Mouse (Mus musculus): ENCODE results near the gene Tmc8.
A peak's percentile ranks its signal among the peaks of the same experiment; 100 is the strongest.

The Tmc8 gene

DNA sequence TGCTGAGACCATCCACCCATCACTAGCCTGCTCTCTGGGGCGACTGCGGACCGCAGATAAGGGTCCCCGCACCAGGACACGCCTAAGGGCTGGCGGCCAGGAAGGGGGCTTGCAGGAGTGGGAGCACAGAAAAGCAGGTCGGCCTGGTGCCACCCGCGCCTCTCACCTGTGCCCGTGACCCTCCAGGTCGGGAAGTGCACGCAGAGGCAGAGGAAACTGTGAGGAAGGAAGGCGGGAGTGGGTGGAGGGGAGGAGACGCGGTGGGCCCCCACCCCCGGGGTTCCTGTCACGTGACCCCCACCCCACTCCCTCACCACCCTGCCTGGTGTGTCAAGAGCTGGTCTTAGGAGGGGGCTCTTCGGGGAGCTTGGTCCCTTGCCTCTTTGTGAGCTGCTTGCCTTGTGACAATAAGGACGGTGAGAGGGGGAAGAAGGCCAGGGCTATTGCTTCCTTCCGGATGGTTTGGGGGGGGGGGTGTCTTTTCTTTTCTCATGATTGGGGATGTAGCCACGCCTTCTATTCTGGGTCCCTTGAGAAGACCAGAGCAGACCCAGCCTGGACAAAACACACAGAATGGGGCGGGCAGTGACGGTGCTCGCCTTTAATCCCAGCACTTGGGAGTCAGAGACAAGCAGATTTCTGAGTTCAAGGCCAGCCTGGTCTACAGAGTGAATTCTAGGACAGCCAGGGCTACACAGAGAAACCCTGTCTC is at the start of gene Tmc8, which contains the start of gene Tmc6:
Gene Tmc8 (plus strand): TSS at position 84 of the 712 bp plus-strand sequence.
Gene Tmc6 (minus strand): TSS at position 206 of the 712 bp plus-strand sequence.
- DNase-seq (ENCODE audit: low spot score in 2 of 2): no peak

- DNase-seq (ENCODE audit: low spot score in 2 of 2): no peak
Observed at GRCm38 (mm10) chr11:117736037-117736689, 45.7 kb upstream of the Tmc8 start.

GRCm38 (mm10) chr11:117738123-117738522 is 43.8 kb upstream of the Tmc8 start:
- no peak for DNase-seq (ENCODE audit: low spot score in 2 of 2)

DNA sequence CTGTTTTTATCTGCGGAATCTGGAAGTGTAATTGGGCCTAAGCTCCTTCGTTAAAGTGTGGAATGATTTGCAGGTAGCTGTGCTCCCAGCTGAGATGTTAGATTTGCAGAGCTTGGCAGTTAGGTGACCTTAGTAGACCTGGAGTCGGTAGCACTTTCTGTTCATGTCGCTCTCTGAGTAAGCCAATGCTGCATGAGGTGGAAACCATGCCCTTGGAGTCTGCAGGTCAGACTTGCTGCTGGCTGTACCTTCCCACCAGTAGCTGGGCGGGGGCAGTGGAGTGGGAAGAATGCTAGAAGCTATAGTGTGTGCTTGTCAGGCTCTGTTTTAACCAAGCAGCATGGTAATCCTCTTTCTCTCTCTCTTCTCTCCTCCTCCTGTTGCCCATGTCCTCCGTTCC is 40.7 kb upstream of the Tmc8 start:
- no peak for DNase-seq (ENCODE audit: low spot score in 2 of 2)

GRCm38 (mm10) chr11:117742243-117742642 is 39.6 kb upstream of the Tmc8 start:
- DNase-seq (ENCODE audit: low spot score in 2 of 2): no peak

DNA sequence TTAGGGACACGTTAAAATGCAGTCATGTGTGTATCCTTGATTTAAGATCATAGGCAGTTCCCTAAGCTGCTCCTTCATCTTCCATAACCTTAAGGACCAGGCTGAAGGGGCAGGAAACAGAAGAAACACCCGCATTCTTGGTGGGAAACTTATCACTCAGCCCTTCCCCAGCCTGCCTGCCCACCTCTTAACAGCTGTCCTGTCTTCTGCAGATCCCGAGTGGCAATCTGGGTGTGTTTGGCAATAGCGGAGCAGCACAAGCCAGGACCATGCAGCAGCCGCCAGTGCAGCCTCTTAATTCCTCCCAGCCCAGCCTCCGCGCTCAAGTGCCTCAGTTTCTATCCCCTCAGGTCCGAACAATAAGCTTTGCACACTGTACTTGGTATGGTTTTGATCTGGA is 39.2 kb upstream of the Tmc8 start:
- DNase-seq (ENCODE audit: low spot score in 2 of 2): no peak

DNA sequence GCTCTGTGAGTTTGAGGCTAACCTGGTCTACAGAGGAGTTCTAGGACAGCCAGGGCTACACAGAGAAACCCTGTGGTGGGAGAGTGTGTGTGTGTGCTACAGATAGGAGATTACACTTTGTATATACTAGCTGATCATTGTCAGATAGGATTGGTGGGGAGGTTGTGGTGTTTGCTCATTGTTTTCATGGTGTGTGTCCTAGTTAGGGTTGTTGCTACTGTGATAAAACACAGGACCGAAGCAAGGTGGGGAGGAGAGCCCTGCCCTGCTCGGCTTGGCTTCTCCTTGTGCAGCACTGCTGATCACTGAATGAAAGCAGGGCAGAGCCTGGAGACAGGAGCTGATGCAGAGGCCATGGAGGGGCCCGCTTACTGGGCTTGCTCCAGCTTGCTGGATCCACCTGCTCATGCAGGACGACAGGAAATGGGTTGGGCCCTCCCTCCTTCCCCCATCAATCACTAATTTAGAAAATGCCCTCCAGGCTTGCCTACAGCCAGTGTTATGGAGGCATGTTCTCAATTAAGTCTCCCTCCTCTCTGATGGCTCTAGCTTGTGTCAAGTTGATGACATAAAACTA is 38.3 kb upstream of the Tmc8 start:
- no peak for DNase-seq (ENCODE audit: low spot score in 2 of 2)

GRCm38 (mm10) chr11:117748628-117749027 is 33.2 kb upstream of the Tmc8 start:
- no peak for DNase-seq (ENCODE audit: low spot score in 2 of 2)

DNA sequence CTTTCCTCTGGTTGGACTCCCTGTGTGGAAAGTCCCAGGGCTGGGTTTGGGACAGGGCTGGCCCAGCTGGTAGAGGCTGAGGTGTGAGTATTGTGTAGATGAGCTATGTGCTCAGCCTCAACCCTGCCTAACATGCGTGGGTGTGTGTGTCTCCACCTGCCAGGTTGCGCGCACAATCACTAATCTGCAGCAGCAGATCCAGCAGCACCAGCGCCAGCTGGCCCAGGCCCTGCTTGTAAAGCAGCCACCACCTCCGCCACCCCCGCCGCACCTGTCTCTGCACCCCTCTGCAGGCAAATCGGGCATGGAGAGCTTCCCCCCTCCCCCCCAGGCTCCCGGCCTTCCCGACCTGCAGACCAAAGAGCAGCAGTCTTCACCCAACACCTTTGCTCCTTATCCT is 32.5 kb upstream of the Tmc8 start:
- peak; percentile 82 to 85 for DNase-seq (ENCODE audit: low spot score in 2 of 2)

DNA sequence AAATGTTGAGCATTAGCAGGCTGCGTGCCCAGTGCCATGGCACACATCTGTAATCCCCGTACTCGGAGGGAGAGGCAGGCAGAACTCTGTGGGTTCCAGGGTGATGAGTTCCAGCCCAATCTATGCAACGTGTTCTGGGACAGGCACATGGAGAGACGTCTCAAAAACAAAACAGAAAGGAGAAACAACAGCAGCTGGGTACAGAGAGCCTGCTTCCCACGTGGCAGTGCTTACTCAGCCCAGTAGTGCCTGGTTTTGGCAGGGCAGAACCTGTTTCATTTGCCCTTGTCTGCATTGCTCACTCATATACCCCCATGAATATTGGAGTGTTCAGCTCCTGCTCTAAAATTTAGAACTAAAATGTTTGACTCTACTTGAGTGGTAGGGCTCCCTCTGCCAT is 30.3 kb upstream of the Tmc8 start:
- no peak for DNase-seq (ENCODE audit: low spot score in 2 of 2)

GRCm38 (mm10) chr11:117755891-117756290 is 26.0 kb upstream of the Tmc8 start:
- DNase-seq (ENCODE audit: low spot score in 2 of 2): no peak

- no peak for DNase-seq (ENCODE audit: low spot score in 2 of 2)
Observed at GRCm38 (mm10) chr11:117759267-117759666, 22.6 kb upstream of the Tmc8 start.

DNA sequence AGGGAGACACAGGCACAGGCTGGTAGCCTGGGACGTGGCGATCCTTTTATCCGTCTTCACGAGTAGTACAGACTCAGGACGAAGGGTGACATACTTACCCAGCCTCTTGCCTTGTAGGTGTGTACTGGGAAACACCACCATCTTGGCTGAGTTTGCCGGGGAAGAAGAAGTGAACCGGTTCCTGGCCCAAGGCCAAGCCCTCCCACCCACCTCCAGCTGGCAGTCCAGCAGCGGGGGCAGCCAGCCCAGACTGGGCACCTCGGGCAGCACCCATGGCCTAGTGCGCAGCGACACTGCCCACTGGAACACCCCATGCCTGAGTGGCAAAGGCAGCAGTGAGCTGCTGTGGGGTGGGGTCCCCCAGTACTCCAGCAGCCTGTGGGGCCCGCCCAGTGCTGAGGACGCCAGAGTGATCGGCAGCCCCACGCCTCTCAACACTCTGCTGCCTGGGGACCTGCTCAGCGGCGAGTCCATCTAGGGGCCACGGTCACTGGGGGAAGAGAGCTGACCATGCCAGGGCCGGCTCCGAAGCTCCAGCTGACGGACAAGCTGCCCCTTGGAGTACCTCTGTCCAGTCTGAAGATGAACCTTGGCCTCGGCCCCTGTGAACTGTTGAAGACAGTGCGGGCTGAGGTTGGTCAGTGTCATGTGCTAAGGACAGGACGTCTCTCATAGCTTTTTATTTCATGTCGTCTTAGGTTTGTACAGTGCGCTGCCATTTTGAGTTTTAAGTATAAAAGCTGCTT is 21.3 kb upstream of the Tmc8 start:
- peak in 1 of 2 experiments; percentile 38 for DNase-seq (ENCODE audit: low spot score in 2 of 2)

DNA sequence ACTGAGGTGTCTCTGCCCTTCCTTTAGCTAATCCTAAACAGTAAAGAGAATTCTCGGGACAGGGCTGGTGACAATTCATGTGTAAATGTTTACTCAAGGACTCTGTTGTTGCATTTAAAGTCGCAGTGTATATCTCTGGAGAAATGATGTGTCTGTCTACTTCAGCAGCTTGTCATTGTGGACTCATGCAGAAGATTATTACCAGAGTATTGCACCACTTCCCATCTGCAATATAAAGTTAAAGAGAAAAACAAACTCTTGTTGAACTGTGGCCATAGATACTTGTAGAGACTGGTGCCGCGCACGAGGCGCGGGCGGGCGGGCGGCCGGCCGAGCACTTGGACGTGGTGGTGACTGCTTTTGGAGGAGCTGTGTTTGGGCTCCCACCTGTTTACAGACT is 20.1 kb upstream of the Tmc8 start:
- no peak for DNase-seq (ENCODE audit: low spot score in 2 of 2)

DNA sequence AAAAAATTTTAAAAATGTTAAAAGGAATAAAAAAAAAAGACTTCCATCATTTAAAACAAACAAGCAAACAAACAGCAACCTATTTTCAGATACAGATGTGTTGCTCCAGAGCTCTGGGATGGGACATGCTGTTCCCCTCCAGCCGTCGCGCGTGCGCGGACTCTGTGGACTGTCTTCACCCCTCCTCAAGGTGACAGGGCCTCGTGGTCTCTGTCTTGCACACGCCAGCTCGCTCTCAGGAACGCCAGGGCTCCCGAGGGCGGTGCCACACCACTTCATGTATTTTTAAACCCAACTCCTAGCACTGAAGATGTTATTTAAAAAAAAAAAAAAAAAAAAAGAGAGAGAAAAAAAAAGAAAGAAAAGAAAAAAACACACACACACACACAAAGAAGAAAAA is 19.6 kb upstream of the Tmc8 start:
- DNase-seq (ENCODE audit: low spot score in 2 of 2): no peak

DNA sequence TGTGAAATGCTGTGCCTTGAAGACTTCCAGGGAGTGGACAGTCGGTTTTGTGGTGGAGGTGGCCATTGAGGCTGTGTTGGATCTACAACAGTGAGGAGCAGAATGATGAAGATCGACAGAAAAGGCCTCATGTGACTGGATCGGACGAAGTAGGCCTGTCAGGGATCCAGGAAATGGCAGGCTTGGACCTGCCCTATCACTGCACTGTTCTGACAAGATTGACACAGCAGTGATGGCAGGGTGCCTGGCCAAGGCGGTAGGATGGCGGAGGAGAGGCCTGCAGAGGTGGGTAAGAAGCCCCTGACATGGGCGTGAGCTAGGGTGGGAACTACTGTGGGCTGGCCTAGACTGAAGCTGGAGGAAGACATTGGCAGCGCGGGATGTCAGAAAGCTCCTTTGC is 17.6 kb upstream of the Tmc8 start:
- no peak for DNase-seq (ENCODE audit: low spot score in 2 of 2)

GRCm38 (mm10) chr11:117765361-117765760 is 16.5 kb upstream of the Tmc8 start:
- no peak for DNase-seq (ENCODE audit: low spot score in 2 of 2)

GRCm38 (mm10) chr11:117766275-117766674 is 15.6 kb upstream of the Tmc8 start:
- peak in 1 of 2 experiments; percentile 40 for DNase-seq (ENCODE audit: low spot score in 2 of 2)

DNA sequence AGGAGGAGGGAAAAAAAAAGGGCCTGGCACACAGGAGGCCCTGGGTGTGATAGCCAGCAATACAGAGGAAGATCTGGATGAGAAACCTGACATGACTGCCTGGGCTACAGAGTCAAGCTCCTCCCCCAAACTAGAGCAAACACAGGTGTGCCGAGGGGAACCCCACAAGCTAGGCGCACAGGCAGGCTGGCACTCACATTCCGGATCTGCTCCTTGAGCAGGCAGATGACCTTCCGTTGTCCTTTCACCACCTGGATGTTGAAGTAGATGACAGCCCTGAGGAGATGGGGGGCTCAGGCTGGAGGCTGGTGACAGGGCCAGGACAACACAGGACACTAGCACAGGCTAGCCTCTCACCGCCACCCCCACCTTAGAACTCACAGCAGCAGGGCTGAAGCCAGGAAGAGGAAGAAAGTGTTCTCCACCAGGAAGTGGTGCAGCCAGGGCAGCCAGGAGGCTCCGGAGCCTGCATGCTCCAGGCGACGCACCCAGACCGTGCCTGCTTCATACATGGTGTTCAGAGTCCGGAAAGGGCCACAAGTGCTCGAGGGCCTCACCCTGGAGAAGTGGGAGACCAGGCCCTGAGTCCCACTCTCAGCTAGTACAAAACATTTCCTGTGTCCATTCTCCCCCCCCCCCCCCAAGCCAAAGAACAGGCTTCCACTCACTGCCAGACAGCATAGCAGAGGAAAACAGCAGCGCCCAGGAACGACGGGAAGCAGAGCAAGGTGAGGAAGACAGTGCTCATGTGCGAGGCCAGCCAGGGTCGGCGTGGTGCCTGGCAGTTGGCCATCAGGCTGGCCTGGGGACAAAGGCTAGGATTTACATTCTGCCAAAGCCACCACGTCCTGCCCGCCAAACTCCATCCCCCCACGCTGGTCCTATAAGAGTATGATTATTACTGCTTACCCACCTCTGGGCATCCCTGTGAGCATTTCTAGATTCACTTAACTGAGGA is 12.9 kb upstream of the Tmc8 start:
- DNase-seq (ENCODE audit: low spot score in 2 of 2): no peak

- no peak for DNase-seq (ENCODE audit: low spot score in 2 of 2)
Observed at GRCm38 (mm10) chr11:117769683-117770047, 12.2 kb upstream of the Tmc8 start.

DNA sequence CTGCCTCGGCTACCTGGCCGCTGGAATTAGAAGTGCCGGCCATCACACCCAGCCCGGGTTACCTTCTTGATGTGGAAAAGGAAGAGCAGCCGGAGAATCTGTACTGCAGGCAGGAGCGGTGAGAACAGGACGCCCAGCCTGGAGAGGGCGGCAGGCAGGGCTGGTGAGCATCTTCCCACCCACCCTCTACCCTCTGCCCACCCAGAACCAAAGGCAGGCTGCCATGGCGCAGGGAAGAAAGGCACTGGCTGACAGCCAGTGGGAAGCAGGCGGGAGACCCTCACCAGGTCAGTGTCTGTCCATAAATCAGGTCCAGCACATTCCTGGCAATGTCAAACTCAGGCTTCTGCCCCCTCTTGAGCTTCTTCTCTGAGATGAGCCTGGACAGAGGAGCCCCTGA is 11.5 kb upstream of the Tmc8 start:
- no peak for DNase-seq (ENCODE audit: low spot score in 2 of 2)

All from right cerebral cortex, adult 2 months (tissue).